Mouse (Mus musculus): ENCODE results near the gene Dhx58.

GRCm38 (mm10) chr11:100671049-100671448, 33.0 kb downstream of the Dhx58 start:
- TF ChIP-seq CTCF (IDR thresholded peaks at IDR 0.05; ENCODE audit: borderline replicate concordance, control insufficient read depth, extremely low read depth, insufficient read depth, low read length, poor library complexity) (no peak), POLR2A (IDR thresholded peaks at IDR 0.05; ENCODE audit: control insufficient read depth, extremely low read depth, insufficient read depth, low read length, poor library complexity) (no peak)
